Mouse (Mus musculus): Measurements from ENCODE around the gene Acly. TPM values are rescaled to one million over a fixed set of nuclear protein-coding genes. Genes with fewer than 3 reads are reported as not detected.

The Acly gene
- total and polyA plus RNA-seq, 2 experiments from 2014 or later = 35.5 to 75.6 TPM

- ATAC-seq (ENCODE audit: insufficient read depth, low read depth) (no peak), DNase-seq (ENCODE audit: low spot score) (no peak)
- H3K4me3 ChIP-seq (ENCODE audit: low read depth, low read length) = no peak overlapping the region
- peaks cover 12% of the 10 kb centered on the region for H3K36me3 ChIP-seq (replicated peaks; ENCODE audit: control insufficient read depth, insufficient read depth, low read length)
- no peak overlapping the region for H3K4me2 ChIP-seq (ENCODE audit: low read depth, low read length)
- H3K9ac ChIP-seq (replicated peaks; ENCODE audit: low read depth, low read length) = no peak overlapping the region
- no peaks in the 10 kb centered on the region for H3K9me3 ChIP-seq (replicated peaks; ENCODE audit: control insufficient read depth, low read length)
- H3K27me3 ChIP-seq (ENCODE audit: control insufficient read depth, insufficient read depth, low read length) = no peaks in the 10 kb centered on the region
- 81% methylated on average over 4 of the region's 4 CpGs for whole genome bisulfite sequencing
- no peak overlapping the region for H3K27ac ChIP-seq (ENCODE audit: low read depth)
- H3K4me1 ChIP-seq (ENCODE audit: control insufficient read depth, insufficient read depth) = no peaks in the 10 kb centered on the region
- TF ChIP-seq EP300 (IDR thresholded peaks at IDR 0.05; ENCODE audit: low read depth) = no peak
- TF ChIP-seq CTCF (IDR thresholded peaks at IDR 0.05; ENCODE audit: low read depth) = no peak
Measured at GRCm38 (mm10) chr11:100457247-100457646, 70.6 kb downstream of the Acly start.

GRCm38 (mm10) chr11:100442625-100443024, 85.2 kb downstream of the Acly start:
- DNase-seq (ENCODE audit: low spot score) = no peak
- WGBS = 79% methylated on average over 6 of the region's 6 CpGs
- Histone ChIP-seq H3K36me3 (replicated peaks; ENCODE audit: control insufficient read depth, insufficient read depth, low read length) (peaks cover 6% of the 10 kb centered on the region; the same call in 1 of the 2 replicates), H3K4me3 (ENCODE audit: low read depth, low read length) (no peak overlapping the region), H3K4me2 (ENCODE audit: low read depth, low read length) (no peak overlapping the region), H3K9ac (replicated peaks; ENCODE audit: low read depth, low read length) (no peak overlapping the region), H3K4me1 (ENCODE audit: control insufficient read depth, insufficient read depth) (peaks cover 12% of the 10 kb centered on the region), H3K9me3 (replicated peaks; ENCODE audit: control insufficient read depth, low read length) (no peaks in the 10 kb centered on the region), H3K27ac (ENCODE audit: low read depth) (no peak overlapping the region), H3K27me3 (ENCODE audit: control insufficient read depth, insufficient read depth, low read length) (no peaks in the 10 kb centered on the region)
- ATAC-seq (ENCODE audit: insufficient read depth, low read depth) = no peak
- no peak for TF ChIP-seq EP300 (IDR thresholded peaks at IDR 0.05; ENCODE audit: low read depth)
- TF ChIP-seq CTCF (IDR thresholded peaks at IDR 0.05; ENCODE audit: low read depth) = no peak

- no peak for DNase-seq (ENCODE audit: low spot score)
- Histone ChIP-seq H3K4me1 (ENCODE audit: control insufficient read depth, insufficient read depth) (peaks cover 12% of the 10 kb centered on the region), H3K4me3 (ENCODE audit: low read depth, low read length) (peak within 1 kb of the TSS; percentile 95), H3K27me3 (ENCODE audit: control insufficient read depth, insufficient read depth, low read length) (no peaks in the 10 kb centered on the region), H3K9ac (replicated peaks; ENCODE audit: low read depth, low read length) (peak within 1 kb of the TSS; percentile 82), H3K36me3 (replicated peaks; ENCODE audit: control insufficient read depth, insufficient read depth, low read length) (peaks cover 13% of the 10 kb centered on the region; the same call in 1 of the 2 replicates), H3K9me3 (replicated peaks; ENCODE audit: control insufficient read depth, low read length) (no peaks in the 10 kb centered on the region), H3K27ac (ENCODE audit: low read depth) (peak within 1 kb of the TSS; percentile 56; the same call in 1 of the 2 replicates), H3K4me2 (ENCODE audit: low read depth, low read length) (peak within 1 kb of the TSS; percentile 98)
- 78% methylated on average over 8 of the region's 8 CpGs for WGBS
- TF ChIP-seq EP300 (IDR thresholded peaks at IDR 0.05; ENCODE audit: low read depth) (no peak), CTCF (IDR thresholded peaks at IDR 0.05; ENCODE audit: low read depth) (no peak)
- ATAC-seq (ENCODE audit: insufficient read depth, low read depth) = no peak
Measured at GRCm38 (mm10) chr11:100441797-100442196, 86.0 kb downstream of the Acly start, which contains the start of the genes Nt5c3b and Klhl10. Gene Nt5c3b (minus strand): TSS chr11:100441808. Gene Klhl10 (plus strand): TSS chr11:100441917.

GRCm38 (mm10) chr11:100440691-100441522, 86.9 kb downstream of the Acly start:
- peaks cover 12% of the 10 kb centered on the region for H3K4me1 ChIP-seq (ENCODE audit: control insufficient read depth, insufficient read depth)
- H3K27ac ChIP-seq (ENCODE audit: low read depth) = peak overlapping the region; percentile 56; the same call in 1 of the 2 replicates
- H3K27me3 ChIP-seq (ENCODE audit: control insufficient read depth, insufficient read depth, low read length) = no peaks in the 10 kb centered on the region
- TF ChIP-seq CTCF (IDR thresholded peaks at IDR 0.05; ENCODE audit: low read depth) (no peak), EP300 (IDR thresholded peaks at IDR 0.05; ENCODE audit: low read depth) (no peak)
- H3K9me3 ChIP-seq (replicated peaks; ENCODE audit: control insufficient read depth, low read length) = no peaks in the 10 kb centered on the region
- peak; percentile 96 for ATAC-seq (ENCODE audit: insufficient read depth, low read depth)
- peak overlapping the region; percentile 82 for H3K9ac ChIP-seq (replicated peaks; ENCODE audit: low read depth, low read length)
- peaks cover 19% of the 10 kb centered on the region for H3K36me3 ChIP-seq (replicated peaks; ENCODE audit: control insufficient read depth, insufficient read depth, low read length)
- peak overlapping the region; percentile 98 for H3K4me2 ChIP-seq (ENCODE audit: low read depth, low read length)
- H3K4me3 ChIP-seq (ENCODE audit: low read depth, low read length) = peak overlapping the region; percentile 95
- WGBS = under 1% methylated on average over 49 of the region's 52 CpGs
- DNase-seq (ENCODE audit: low spot score) = peak; percentile 82

- peaks cover 39% of the 10 kb centered on the region for H3K36me3 ChIP-seq (replicated peaks; ENCODE audit: control insufficient read depth, insufficient read depth, low read length)
Measured at GRCm38 (mm10) chr11:100437901-100438300, 89.9 kb downstream of the Acly start.

More at GRCm38 (mm10) chr11:100437901-100438300, 89.9 kb downstream of the Acly start:
- H3K9me3 ChIP-seq (replicated peaks; ENCODE audit: control insufficient read depth, low read length) = no peaks in the 10 kb centered on the region
- DNase-seq (ENCODE audit: low spot score) (no peak), ATAC-seq (ENCODE audit: insufficient read depth, low read depth) (no peak)
- H3K27me3 ChIP-seq (ENCODE audit: control insufficient read depth, insufficient read depth, low read length) = no peaks in the 10 kb centered on the region
- no peak overlapping the region for H3K4me2 ChIP-seq (ENCODE audit: low read depth, low read length)
- H3K27ac ChIP-seq (ENCODE audit: low read depth) = no peak overlapping the region
- H3K4me1 ChIP-seq (ENCODE audit: control insufficient read depth, insufficient read depth) = peaks cover 12% of the 10 kb centered on the region
- no peak overlapping the region for H3K9ac ChIP-seq (replicated peaks; ENCODE audit: low read depth, low read length)
- 88% methylated on average over 1 of the region's 1 CpGs for WGBS
- no peak overlapping the region for H3K4me3 ChIP-seq (ENCODE audit: low read depth, low read length)
- TF ChIP-seq EP300 (IDR thresholded peaks at IDR 0.05; ENCODE audit: low read depth) (no peak), CTCF (IDR thresholded peaks at IDR 0.05; ENCODE audit: low read depth) (no peak)
